Mouse (Mus musculus): ENCODE data around the gene Fam71d.

Fam71d gene

GRCm38 (mm10) chr12:78691325-78691724 lies at the start of gene Fam71d:
Gene Fam71d, plus strand, starts transcription at chr12:78691535.
- no peak for DNase-seq

- peak; percentile 17 for DNase-seq
Measured at GRCm38 (mm10) chr12:78643691-78644090, 47.6 kb upstream of the Fam71d start.

GRCm38 (mm10) chr12:78645282-78645681 lies 46.1 kb upstream of the Fam71d start:
- DNase-seq: no peak

- no peak for DNase-seq
Measured at GRCm38 (mm10) chr12:78659718-78660304, 31.5 kb upstream of the Fam71d start.

- no peak for DNase-seq
Measured at GRCm38 (mm10) chr12:78678101-78678806, 13.1 kb upstream of the Fam71d start.

- DNase-seq: no peak
Measured at GRCm38 (mm10) chr12:78678807-78679189, 12.5 kb upstream of the Fam71d start.

GRCm38 (mm10) chr12:78681048-78681447 lies 10.3 kb upstream of the Fam71d start:
- DNase-seq: no peak

GRCm38 (mm10) chr12:78682279-78682678 lies 9.1 kb upstream of the Fam71d start:
- no peak for DNase-seq

GRCm38 (mm10) chr12:78685669-78686215 lies 5.6 kb upstream of the Fam71d start:
- no peak for DNase-seq

GRCm38 (mm10) chr12:78688876-78689275 lies 2.5 kb upstream of the Fam71d start:
- DNase-seq: no peak

- DNase-seq: no peak
Measured at GRCm38 (mm10) chr12:78693281-78693680, 1.9 kb downstream of the Fam71d start.

- DNase-seq: no peak
Measured at GRCm38 (mm10) chr12:78717783-78718182, 26.4 kb downstream of the Fam71d start.

GRCm38 (mm10) chr12:78727723-78728122 lies 36.4 kb downstream of the Fam71d start:
- no peak for DNase-seq

- no peak for DNase-seq
Measured at GRCm38 (mm10) chr12:78739633-78740032, 48.3 kb downstream of the Fam71d start.

GRCm38 (mm10) chr12:78740289-78740688 lies 49.0 kb downstream of the Fam71d start:
- no peak for DNase-seq

- DNase-seq: no peak
Measured at GRCm38 (mm10) chr12:78746226-78746625, 54.9 kb downstream of the Fam71d start.

GRCm38 (mm10) chr12:78747406-78747805 lies 56.1 kb downstream of the Fam71d start:
- no peak for DNase-seq

- DNase-seq: no peak
Measured at GRCm38 (mm10) chr12:78748113-78748512, 56.8 kb downstream of the Fam71d start.

GRCm38 (mm10) chr12:78748557-78749377 lies 57.4 kb downstream of the Fam71d start, which contains the start of gene Mpp5:
Gene Mpp5, plus strand, starts transcription at chr12:78748907.
- peak; percentile 99 for DNase-seq

- DNase-seq: no peak
Measured at GRCm38 (mm10) chr12:78749378-78749801, 58.1 kb downstream of the Fam71d start.

- no peak for DNase-seq
Measured at GRCm38 (mm10) chr12:78761979-78762378, 70.6 kb downstream of the Fam71d start.

GRCm38 (mm10) chr12:78769031-78769713 lies 77.8 kb downstream of the Fam71d start:
- no peak for DNase-seq

GRCm38 (mm10) chr12:78773211-78773610 lies 81.9 kb downstream of the Fam71d start:
- DNase-seq: no peak
